In genomic region chr8:111366610-111367234, GRCm38 (mm10) we compare ENCODE assay signal across 9 mouse cellular contexts. TPM values are rescaled to one million over a fixed set of nuclear protein-coding genes. Genes with fewer than 3 reads are reported as not detected.
DNase-seq lines count a peak whose midpoint lies in the region; ATAC-seq lines count a peak whose summit lies in the region.
"Had no signal": no experiment of that assay in that cellular context is flagged by ENCODE, and none has a peak within 500 bp of the region (broad histone marks: within the 10 kb centered on the region; RNA-seq: fewer than 3 reads in every experiment).

No protein-coding gene starts in this region.

- H3K9ac ChIP-seq in limb, embryonic 12.5 days (replicated peaks) = no peak overlapping the region
- no peak overlapping the region for H3K9ac ChIP-seq in intestine, embryonic 14.5 days (ENCODE audit: low read length)
- H3K9ac ChIP-seq: liver, embryonic 15.5 days had no signal

- no peak for ATAC-seq in limb, embryonic 12.5 days (ENCODE audit: insufficient number of reproducible peaks, insufficient read depth, low FRiP score, low TSS enrichment, low read depth)
- ATAC-seq in intestine, embryonic 14.5 days (replicated peaks; ENCODE audit: low FRiP score, low TSS enrichment, low read depth) = peak; percentile 72
- ATAC-seq in cerebellum, adult (ENCODE audit: insufficient number of reproducible peaks, low FRiP score, low TSS enrichment) = no peak

- H3K27me3 ChIP-seq in limb, embryonic 12.5 days = peaks cover 17% of the 10 kb centered on the region; the same call in 1 of the 2 replicates
- H3K27me3 ChIP-seq in limb, embryonic 10.5 days (ENCODE audit: low read depth, poor library complexity, severe bottlenecking) = no peaks in the 10 kb centered on the region; the same call in 1 of the 2 replicates
- H3K27me3 ChIP-seq in intestine, embryonic 14.5 days (replicated peaks; ENCODE audit: control insufficient read depth, insufficient read depth, low read length) = no peaks in the 10 kb centered on the region

- no peak overlapping the region for H3K4me3 ChIP-seq in limb, embryonic 12.5 days (replicated peaks)
- no peak overlapping the region for H3K4me3 ChIP-seq in limb, embryonic 10.5 days
- H3K4me3 ChIP-seq in intestine, embryonic 14.5 days (ENCODE audit: low read depth, low read length) = no peak overlapping the region
- H3K4me3 ChIP-seq: liver, embryonic 15.5 days had no signal

- H3K4me2 ChIP-seq in limb, embryonic 12.5 days = peak overlapping the region; percentile 2; the same call in 1 of the 2 replicates
- H3K4me2 ChIP-seq in intestine, embryonic 14.5 days (ENCODE audit: low read length) = peak overlapping the region; percentile 38
- H3K4me2 ChIP-seq: liver, embryonic 15.5 days had no signal

- H3K4me1 ChIP-seq in limb, embryonic 12.5 days (replicated peaks) = no peaks in the 10 kb centered on the region
- H3K4me1 ChIP-seq in limb, embryonic 10.5 days = no peaks in the 10 kb centered on the region; the same call in 1 of the 2 replicates
- H3K4me1 ChIP-seq in intestine, embryonic 14.5 days (replicated peaks; ENCODE audit: control insufficient read depth, insufficient read depth, low read length) = no peaks in the 10 kb centered on the region
- H3K4me1 ChIP-seq: liver, embryonic 15.5 days had no signal

- 45% methylated on average over 14 of the region's 14 CpGs for WGBS in limb, embryonic 12.5 days
- 46% methylated on average over 14 of the region's 14 CpGs for WGBS in limb, embryonic 10.5 days
- WGBS in intestine, embryonic 14.5 days = 30% methylated on average over 14 of the region's 14 CpGs

- no peak for DNase-seq in limb, embryonic 10.5 days (ENCODE audit: low spot score)
- peak; percentile 26 for DNase-seq in adrenal gland, postnatal 25 days
- peak; percentile 61 for DNase-seq in intestine, embryonic 14.5 days (ENCODE audit: low spot score)
- DNase-seq in lung, postnatal 36 days = peak; percentile 29
- DNase-seq in frontal cortex, postnatal 10 days (ENCODE audit: low spot score in 2 of 2) = no peak
- no peak for DNase-seq in spleen, adult 18-20 months

- H3K36me3 ChIP-seq in limb, embryonic 12.5 days = no peaks in the 10 kb centered on the region
- H3K36me3 ChIP-seq in limb, embryonic 10.5 days = no peaks in the 10 kb centered on the region
- H3K36me3 ChIP-seq in intestine, embryonic 14.5 days (ENCODE audit: control insufficient read depth, insufficient read depth, low read length) = no peaks in the 10 kb centered on the region
- H3K36me3 ChIP-seq: liver, embryonic 15.5 days had no signal

- H3K9me3 ChIP-seq in limb, embryonic 12.5 days = no peaks in the 10 kb centered on the region
- no peaks in the 10 kb centered on the region for H3K9me3 ChIP-seq in limb, embryonic 10.5 days (replicated peaks)
- H3K9me3 ChIP-seq in intestine, embryonic 14.5 days (ENCODE audit: control insufficient read depth, low read length) = no peaks in the 10 kb centered on the region
- H3K9me3 ChIP-seq: liver, embryonic 15.5 days had no signal

- H3K27ac ChIP-seq in limb, embryonic 12.5 days = no peak overlapping the region
- no peak overlapping the region for H3K27ac ChIP-seq in limb, embryonic 10.5 days
- no peak overlapping the region for H3K27ac ChIP-seq in intestine, embryonic 14.5 days (ENCODE audit: low read depth)
- H3K27ac ChIP-seq: liver, embryonic 15.5 days had no signal

RNA-seq across cellular contexts. Expression of gene Fa2h, which starts 26.9 kb away (rescaled TPM):
- polyA plus RNA-seq in limb, embryonic 12.5 days (2016; fragmentation: Nextera tagmentation; extraction: Ambion mirVana) = not detected in 2 replicates
- polyA plus RNA-seq in limb, embryonic 10.5 days (2016; fragmentation: Nextera tagmentation; extraction: Ambion mirVana) = not detected in 2 replicates
- 5.6 and 7.4 TPM in 2 replicates for total RNA-seq in adrenal gland, postnatal 25 days (2021)
- polyA plus RNA-seq in intestine, embryonic 14.5 days (2014; fragmentation: Nextera tagmentation; extraction: Ambion mirVana) = 0.97 and 1.5 TPM in 2 replicates
- polyA plus RNA-seq: liver, embryonic 15.5 days had no signal

RNA-seq across cellular contexts. Expression of gene Mlkl, which starts 28.7 kb away (rescaled TPM):
- polyA plus RNA-seq in limb, embryonic 12.5 days (2016; fragmentation: Nextera tagmentation; extraction: Ambion mirVana) = 0.24 and 0.84 TPM in 2 replicates
- polyA plus RNA-seq in limb, embryonic 10.5 days (2016; fragmentation: Nextera tagmentation; extraction: Ambion mirVana) = 0.34 and 0.70 TPM in 2 replicates
- 20.7 and 27.5 TPM in 2 replicates for total RNA-seq in adrenal gland, postnatal 25 days (2021)
- 1.5 and 1.7 TPM in 2 replicates for polyA plus RNA-seq in intestine, embryonic 14.5 days (2014; fragmentation: Nextera tagmentation; extraction: Ambion mirVana)

Comparison
In these comparisons a context has a peak if more than half of its experiments do, and no peak if none do; other contexts are left out.
1. DNase-seq: peak in adrenal gland, postnatal 25 days (single experiment), intestine, embryonic 14.5 days (single experiment) and lung, postnatal 36 days (single experiment); none in limb, embryonic 10.5 days (single experiment), frontal cortex, postnatal 10 days (0 of 2) and spleen, adult 18-20 months (0 of 2).